Mouse (Mus musculus) cortical plate, adult 2 months (tissue): ENCODE results near the gene Gm37240. TPM values are rescaled to one million over a fixed set of nuclear protein-coding genes. Genes with fewer than 3 reads are reported as not detected.

Experiments
- H3K27ac ChIP-seq: fragments of 200-500 bp; 2 replicates; pipeline ENCODE4 v1.5.1; 2012; ENCODE audit warnings: low read length, control low read depth, inconsistent platforms; ENCODE audit not compliant: insufficient read depth
- H3K4me1 ChIP-seq: fragments of 200-500 bp; 2 replicates; pipeline ENCODE4 v1.6.1; 2011; ENCODE audit warnings: low read length; ENCODE audit not compliant: control insufficient read depth, insufficient read depth
- H3K4me3 ChIP-seq: fragments of 200-500 bp; 2 replicates; pipeline ENCODE4 v1.5.1; 2011; ENCODE audit warnings: mild to moderate bottlenecking, low read length, control low read depth; ENCODE audit not compliant: insufficient read depth
- CTCF ChIP-seq: fragments of 200-500 bp; IDR thresholded peaks from 2 replicates; pipeline ENCODE4 v1.5.1; 2011; ENCODE audit warnings: mild to moderate bottlenecking, control low read depth, low read length; ENCODE audit not compliant: insufficient read depth; ENCODE audit errors: extremely low read depth
- POLR2A ChIP-seq: fragments of 200-500 bp; IDR thresholded peaks from 2 replicates; pipeline ENCODE4 v1.6.1; 2011; ENCODE audit warnings: mild to moderate bottlenecking, low read length, control low read depth; ENCODE audit not compliant: insufficient read depth; ENCODE audit errors: extremely low read depth
- polyA plus RNA-seq: library from polyadenylated mRNA; depleted of rRNA; stranded (reverse); fragments of >200 nt; gene quantifications from 2 replicates; pipeline ENCODE4 v1.2.3, GENCODE M21; 2012

Gene Gm37240
- polyA plus RNA-seq, 1 experiment, result 0.81 TPM

DNA sequence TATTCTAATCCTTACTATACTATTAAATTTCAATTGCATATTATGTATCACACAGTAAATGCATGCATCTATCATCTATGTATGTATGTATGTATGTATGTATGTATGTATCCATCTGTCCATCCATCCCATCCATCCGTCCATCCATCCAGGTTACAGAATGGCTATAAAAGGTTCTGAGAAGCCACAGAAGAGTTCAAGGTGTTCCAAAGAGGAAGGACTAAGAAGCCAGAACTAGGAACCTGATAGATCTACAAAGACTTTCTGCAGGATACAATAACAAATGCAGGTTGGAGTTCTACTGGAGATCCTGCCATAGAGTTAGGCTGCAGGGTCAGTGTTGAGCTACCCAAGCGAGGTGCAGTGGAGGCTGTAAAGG is 1201.0 kb downstream of the Gm37240 start:
- TF ChIP-seq POLR2A, result no peak
- TF ChIP-seq CTCF, result no peak
- H3K4me1 ChIP-seq, result no peaks in the 10 kb centered on the region

GRCm38 (mm10) chr3:84685662-84686293 is 1201.5 kb downstream of the Gm37240 start:
- no peaks in the 10 kb centered on the region for H3K4me1 ChIP-seq
- TF ChIP-seq CTCF, result no peak
- TF ChIP-seq POLR2A, result no peak
- no peak overlapping the region for H3K27ac ChIP-seq
- H3K4me3 ChIP-seq, result no peak overlapping the region

More for the DNA sequence above, 1201.0 kb downstream of the Gm37240 start:
- Histone ChIP-seq H3K27ac (no peak overlapping the region), H3K4me3 (no peak overlapping the region)

- H3K4me1 ChIP-seq, result no peaks in the 10 kb centered on the region
- no peak overlapping the region for H3K27ac ChIP-seq
- no peak overlapping the region for H3K4me3 ChIP-seq
- no peak for TF ChIP-seq CTCF
- TF ChIP-seq POLR2A, result no peak
These were observed 1203.5 kb downstream of the Gm37240 start for GRCm38 (mm10) chr3:84683788-84684187.

GRCm38 (mm10) chr3:84681699-84682098 is 1205.6 kb downstream of the Gm37240 start:
- H3K4me1 ChIP-seq, result no peaks in the 10 kb centered on the region
- H3K27ac ChIP-seq, result no peak overlapping the region
- H3K4me3 ChIP-seq, result no peak overlapping the region
- TF ChIP-seq POLR2A (no peak), CTCF (no peak)

DNA sequence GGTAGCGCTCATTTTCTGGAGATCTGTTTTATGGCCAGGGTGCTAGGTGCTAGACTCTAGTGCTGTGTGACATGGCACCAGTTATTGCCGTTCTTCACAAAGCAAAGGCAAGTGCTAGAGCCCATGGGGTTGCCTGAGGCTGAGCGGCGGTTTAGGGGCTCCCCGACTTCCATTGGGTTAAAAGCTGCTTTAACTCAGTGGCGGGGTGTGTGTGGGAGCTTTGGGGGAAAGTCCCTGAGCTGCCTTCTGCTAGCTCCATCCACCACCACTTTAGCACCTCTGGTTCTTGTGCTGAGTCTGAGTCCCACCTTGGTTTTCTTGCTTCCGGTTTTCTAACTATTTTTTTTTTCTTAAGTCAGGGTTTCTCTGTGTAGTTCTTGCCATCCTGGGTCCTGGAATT is 1207.3 kb downstream of the Gm37240 start:
- Histone ChIP-seq H3K4me3 (no peak overlapping the region), H3K4me1 (no peaks in the 10 kb centered on the region), H3K27ac (no peak overlapping the region)
- TF ChIP-seq CTCF (no peak), POLR2A (no peak)

GRCm38 (mm10) chr3:84679542-84679941 is 1207.8 kb downstream of the Gm37240 start:
- no peaks in the 10 kb centered on the region for H3K4me1 ChIP-seq
- no peak overlapping the region for H3K4me3 ChIP-seq
- no peak overlapping the region for H3K27ac ChIP-seq
- TF ChIP-seq CTCF, result no peak
- TF ChIP-seq POLR2A, result no peak

DNA sequence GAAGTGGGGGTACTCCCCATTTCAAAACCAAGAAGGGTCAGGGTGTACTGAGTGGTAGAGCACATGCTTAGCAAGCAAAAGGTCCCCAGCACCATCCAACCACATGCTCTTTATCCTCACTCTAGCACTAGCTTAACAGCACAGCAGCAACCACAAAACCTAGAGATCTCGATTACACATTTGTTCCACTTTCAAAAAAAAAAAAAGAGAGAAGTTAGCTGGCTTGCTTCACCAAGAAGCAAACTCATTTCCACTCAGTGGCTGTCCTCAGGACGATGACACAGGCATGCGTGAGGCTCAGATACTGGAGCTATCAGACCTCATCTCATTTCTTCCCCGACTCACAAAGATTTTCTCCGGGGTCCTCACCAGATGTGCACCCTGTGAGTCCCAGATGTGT is 1208.4 kb downstream of the Gm37240 start:
- TF ChIP-seq POLR2A (no peak), CTCF (no peak)
- Histone ChIP-seq H3K27ac (no peak overlapping the region), H3K4me1 (no peaks in the 10 kb centered on the region), H3K4me3 (no peak overlapping the region)

DNA sequence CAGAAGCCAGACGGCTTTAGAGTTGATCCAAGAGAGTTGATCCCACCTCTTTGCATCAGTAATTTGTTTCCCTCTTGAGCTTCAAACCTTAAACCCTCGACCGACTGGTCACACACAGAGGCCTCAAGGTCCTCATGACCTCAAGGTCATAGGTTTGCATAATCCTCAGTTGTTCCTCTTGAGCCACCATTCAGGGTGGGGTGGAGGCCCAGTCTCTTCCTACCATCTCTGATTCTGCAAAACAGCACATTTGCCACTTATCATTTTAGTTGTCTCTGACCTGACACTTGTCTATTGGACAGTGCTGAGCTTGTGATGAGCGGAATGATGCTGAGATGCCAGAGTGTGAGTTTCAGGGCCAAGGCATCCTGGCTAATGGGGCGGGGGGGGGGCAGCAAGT is 1211.6 kb downstream of the Gm37240 start:
- TF ChIP-seq POLR2A (no peak), CTCF (no peak)
- Histone ChIP-seq H3K4me3 (no peak overlapping the region), H3K4me1 (no peaks in the 10 kb centered on the region), H3K27ac (no peak overlapping the region)

GRCm38 (mm10) chr3:84673552-84673951 is 1213.8 kb downstream of the Gm37240 start:
- H3K4me1 ChIP-seq, result no peaks in the 10 kb centered on the region
- H3K27ac ChIP-seq, result no peak overlapping the region
- TF ChIP-seq POLR2A, result no peak
- no peak for TF ChIP-seq CTCF
- H3K4me3 ChIP-seq, result no peak overlapping the region

DNA sequence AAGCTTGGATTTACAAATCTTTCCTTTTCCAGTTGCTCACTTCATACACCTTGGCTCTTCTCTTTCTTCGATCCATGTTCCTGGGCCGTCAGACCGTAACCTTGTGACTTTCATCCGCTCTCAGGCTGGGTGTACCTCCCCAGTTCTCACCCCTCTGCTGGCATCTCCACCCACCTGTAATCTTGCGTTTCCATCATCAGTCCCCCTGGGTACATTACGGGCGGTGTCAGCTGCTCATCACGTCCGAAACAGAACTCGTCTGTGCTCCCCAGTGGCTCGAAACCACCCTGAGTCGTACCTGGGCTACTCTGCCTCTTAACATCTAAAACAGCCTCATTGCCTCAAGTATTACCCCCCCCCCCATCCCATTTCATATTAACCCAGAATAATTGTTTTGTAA is 1215.2 kb downstream of the Gm37240 start:
- H3K4me1 ChIP-seq, result no peaks in the 10 kb centered on the region
- TF ChIP-seq POLR2A (no peak), CTCF (no peak)
- no peak overlapping the region for H3K27ac ChIP-seq
- H3K4me3 ChIP-seq, result no peak overlapping the region
